Mouse (Mus musculus) ES-E14 (cell line): ENCODE data around the gene Borcs6. TPM values are rescaled to one million over a fixed set of nuclear protein-coding genes. Genes with fewer than 3 reads are reported as not detected.

Source experiments
- DNase-seq: peaks from one replicate; pipeline ENCODE4 v3.0.0-alpha.2; 2013; ENCODE audit warnings: low read depth, low spot score
- H3K27ac ChIP-seq: 2 replicates; pipeline ENCODE4 v1.5.1; 2012; ENCODE audit warnings: low read depth, mild to moderate bottlenecking, low read length, moderate library complexity, mixed read lengths; ENCODE audit not compliant: poor library complexity, insufficient read depth, severe bottlenecking
- H3K36me3 ChIP-seq: 2 replicates; pipeline ENCODE4 v1.6.1; 2012; ENCODE audit warnings: mild to moderate bottlenecking, low read length, moderate library complexity, mixed read lengths; ENCODE audit not compliant: control insufficient read depth, poor library complexity, insufficient read depth, severe bottlenecking
- H3K4me1 ChIP-seq, 2 experiments: fragments of 150-350 bp in 1 of 2; sonication (generic) in 1 of 2; 2 replicates each; pipeline ENCODE4 v1.6.1; 2012; ENCODE audit warnings: low read length in 2 of 2, mild to moderate bottlenecking in 1 of 2, mixed read lengths in 1 of 2; ENCODE audit not compliant: control insufficient read depth in 2 of 2, insufficient read depth in 2 of 2, poor library complexity in 1 of 2
- H3K4me3 ChIP-seq, 2 experiments: fragments of 150-350 bp in 1 of 2; sonication (generic) in 1 of 2; 2 replicates each; pipeline ENCODE4 v1.5.1; 2012; ENCODE audit warnings: low read length in 2 of 2, low read depth in 1 of 2, mild to moderate bottlenecking in 1 of 2, mixed read lengths in 1 of 2; ENCODE audit not compliant: insufficient read depth in 1 of 2, poor library complexity in 1 of 2, severe bottlenecking in 1 of 2
- H3K9ac ChIP-seq: 2 replicates; pipeline ENCODE4 v1.6.1; 2012; ENCODE audit warnings: low read depth, mild to moderate bottlenecking, low read length, mixed read lengths; ENCODE audit not compliant: poor library complexity, insufficient read depth, severe bottlenecking
- H3K9me3 ChIP-seq: fragments of 150-350 bp; sonication (generic); 2 replicates; pipeline ENCODE4 v1.6.1; 2012; ENCODE audit warnings: low read depth, mild to moderate bottlenecking, low read length; ENCODE audit not compliant: control insufficient read depth, insufficient read depth
- CHD2 ChIP-seq: IDR thresholded peaks from 2 replicates; pipeline ENCODE4 v1.6.1; 2014; ENCODE audit warnings: mild to moderate bottlenecking, low read depth, low read length, inconsistent platforms
- HCFC1 ChIP-seq: IDR thresholded peaks from 2 replicates; pipeline ENCODE4 v1.6.1; 2012; ENCODE audit warnings: low read length, inconsistent platforms, borderline replicate concordance; ENCODE audit not compliant: insufficient read depth
- MAFK ChIP-seq: IDR thresholded peaks from 2 replicates; pipeline ENCODE4 v1.6.1; 2014; ENCODE audit warnings: mild to moderate bottlenecking, low read depth, low read length, inconsistent platforms; ENCODE audit not compliant: insufficient read depth
- ZC3H11A ChIP-seq: IDR thresholded peaks from 2 replicates; pipeline ENCODE4 v1.6.1; 2012; ENCODE audit warnings: low read depth, mild to moderate bottlenecking, inconsistent platforms, low read length, borderline replicate concordance
- ZNF384 ChIP-seq: IDR thresholded peaks from 2 replicates; pipeline ENCODE4 v1.6.1; 2012; ENCODE audit warnings: low read depth, low read length, inconsistent platforms
- in situ Hi-C, 2 experiments: fragments of 600-800 bp; cut with MboI; formaldehyde crosslinking; loops; one replicate each; pipeline ENCODE4 v1.15.1; 2025; ENCODE audit warnings: low sequenced_read_pairs in 2 of 2, inconsistent platforms in 1 of 2; ENCODE audit not compliant: unreplicated experiment in 2 of 2
- total RNA-seq: library from RNA; depleted of rRNA; stranded (reverse); fragments of 300-350 nt; gene quantifications from 2 replicates; pipeline ENCODE4 v1.2.3, GENCODE M21; 2012

The Borcs6 gene
- total RNA-seq, 1 experiment: 6.2 TPM

- no peak for DNase-seq
- H3K9ac ChIP-seq: peak overlapping the region; percentile 56
- in situ Hi-C loops: no loop called here
- H3K4me1 ChIP-seq: peaks cover 10 to 16% of the 10 kb centered on the region in 2 experiments; a peak in 3 of 4 replicates
- no peak overlapping the region for H3K27ac ChIP-seq
- no peak for TF ChIP-seq CHD2
- TF ChIP-seq HCFC1: no peak
- no peak for TF ChIP-seq ZC3H11A
- no peak for TF ChIP-seq ZNF384
- TF ChIP-seq MAFK: no peak
- H3K4me3 ChIP-seq: peak overlapping the region; percentile 55 to 81
- peaks cover 38% of the 10 kb centered on the region for H3K36me3 ChIP-seq
- H3K9me3 ChIP-seq: no peaks in the 10 kb centered on the region
Measured at GRCm38 (mm10) chr11:69099177-69099914, 39.8 kb downstream of the Borcs6 start.

- in situ Hi-C loops: no loop called here
- Histone ChIP-seq H3K36me3 (peaks cover 42% of the 10 kb centered on the region), H3K9ac (peak overlapping the region; percentile 56), H3K9me3 (no peaks in the 10 kb centered on the region), H3K4me3 (peak overlapping the region; percentile 55 to 81), H3K4me1 (peaks cover 10 to 16% of the 10 kb centered on the region in 2 experiments; a peak in 3 of 4 replicates), H3K27ac (no peak overlapping the region)
- TF ChIP-seq HCFC1 (no peak), ZC3H11A (no peak), CHD2 (no peak), MAFK (no peak), ZNF384 (no peak)
- no peak for DNase-seq
Measured at GRCm38 (mm10) chr11:69099915-69100345, 40.4 kb downstream of the Borcs6 start.

DNA sequence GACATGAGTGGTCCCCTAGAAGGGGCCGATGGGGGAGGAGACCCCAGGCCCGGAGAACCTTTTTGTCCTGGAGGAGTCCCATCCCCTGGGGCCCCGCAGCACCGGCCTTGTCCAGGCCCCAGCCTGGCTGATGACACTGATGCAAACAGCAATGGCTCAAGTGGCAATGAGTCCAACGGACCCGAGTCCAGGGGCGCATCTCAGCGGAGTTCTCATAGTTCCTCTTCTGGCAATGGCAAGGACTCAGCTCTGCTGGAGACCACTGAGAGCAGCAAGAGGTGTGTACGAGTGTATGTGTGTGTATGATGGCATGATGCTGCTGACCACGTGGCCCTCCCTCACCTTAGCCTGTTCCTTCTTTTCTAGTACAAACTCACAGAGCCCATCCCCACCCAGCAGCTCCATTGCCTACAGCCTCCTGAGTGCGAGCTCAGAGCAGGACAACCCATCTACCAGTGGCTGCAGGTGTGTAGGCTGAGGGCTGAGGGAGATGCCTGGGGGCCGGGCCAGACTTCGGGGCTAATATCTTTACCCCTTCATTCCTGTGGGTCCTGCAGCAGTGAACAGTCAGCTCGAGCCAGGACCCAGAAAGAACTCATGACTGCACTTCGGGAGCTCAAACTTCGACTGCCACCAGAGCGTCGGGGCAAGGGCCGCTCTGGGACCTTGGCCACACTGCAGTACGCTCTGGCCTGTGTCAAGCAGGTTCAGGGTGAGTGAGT lies 41.3 kb downstream of the Borcs6 start:
- Histone ChIP-seq H3K9ac (peak overlapping the region; percentile 13; the same call in 1 of the 2 replicates), H3K4me3 (no peak overlapping the region), H3K27ac (no peak overlapping the region), H3K4me1 (peaks cover 10 to 16% of the 10 kb centered on the region in 2 experiments; a peak in 3 of 4 replicates), H3K36me3 (peaks cover 50% of the 10 kb centered on the region), H3K9me3 (no peaks in the 10 kb centered on the region)
- in situ Hi-C loops: no loop called here
- DNase-seq: no peak
- TF ChIP-seq ZC3H11A: no peak
- no peak for TF ChIP-seq HCFC1
- TF ChIP-seq MAFK: no peak
- TF ChIP-seq CHD2: no peak
- no peak for TF ChIP-seq ZNF384

DNA sequence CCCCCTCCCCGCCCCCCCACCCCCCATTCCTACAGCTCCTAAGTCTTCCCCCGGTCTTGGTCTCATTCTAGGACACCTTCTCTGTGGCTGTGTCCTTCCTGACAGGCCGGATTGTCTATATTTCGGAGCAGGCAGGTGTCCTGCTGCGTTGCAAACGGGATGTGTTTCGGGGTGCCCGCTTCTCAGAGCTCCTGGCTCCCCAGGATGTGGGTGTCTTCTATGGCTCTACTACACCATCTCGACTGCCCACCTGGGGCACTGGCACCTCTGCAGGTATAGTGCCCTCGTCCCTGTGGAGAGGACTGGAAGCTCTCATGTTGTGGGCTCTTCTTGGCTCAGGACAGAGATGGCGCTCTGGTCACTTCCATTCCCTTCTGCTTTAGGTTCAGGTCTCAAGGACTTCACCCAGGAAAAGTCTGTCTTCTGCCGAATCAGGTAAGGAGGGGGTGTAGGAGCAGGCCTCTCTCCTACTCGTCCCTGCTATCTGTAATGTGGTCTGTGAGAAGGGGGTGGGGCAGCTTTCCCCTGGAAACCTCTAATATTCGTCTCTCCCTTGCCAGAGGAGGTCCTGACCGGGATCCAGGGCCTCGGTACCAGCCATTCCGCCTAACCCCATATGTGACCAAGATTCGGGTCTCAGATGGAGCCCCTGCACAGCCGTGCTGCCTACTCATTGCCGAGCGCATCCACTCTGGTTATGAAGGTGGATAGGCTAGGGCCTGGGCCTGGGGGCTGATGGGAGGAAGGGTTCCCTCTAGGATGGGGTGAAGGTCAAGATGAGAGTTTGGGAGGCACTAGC lies 42.3 kb downstream of the Borcs6 start:
- Histone ChIP-seq H3K36me3 (peaks cover 56% of the 10 kb centered on the region), H3K4me3 (no peak overlapping the region), H3K9me3 (no peaks in the 10 kb centered on the region), H3K4me1 (peaks cover 10 to 14% of the 10 kb centered on the region in 2 experiments; a peak in 3 of 4 replicates), H3K27ac (no peak overlapping the region), H3K9ac (no peak overlapping the region)
- DNase-seq: no peak
- TF ChIP-seq CHD2 (no peak), HCFC1 (no peak), ZNF384 (no peak), MAFK (no peak), ZC3H11A (no peak)
- in situ Hi-C loops: no loop called here
